Mouse (Mus musculus) G1E (cell line): ENCODE data around the gene Fbxo44.

Source experiments
- CTCF ChIP-seq: IDR thresholded peaks from 2 replicates; pipeline ENCODE4 v1.5.1; 2012; ENCODE audit warnings: low read depth, low read length, inconsistent platforms, mixed read lengths
- GATA1 ChIP-seq: IDR thresholded peaks from 2 replicates; pipeline ENCODE4 v1.6.1; 2012; ENCODE audit warnings: borderline replicate concordance, low read length, inconsistent platforms, mixed read lengths
- GATA2 ChIP-seq: IDR thresholded peaks from 2 replicates; pipeline ENCODE4 v1.6.1; 2012; ENCODE audit warnings: low read depth, low read length, inconsistent platforms, borderline replicate concordance
- TAL1 ChIP-seq: conservative IDR thresholded peaks from 2 replicates; pipeline ENCODE4 v1.6.1; 2012; ENCODE audit warnings: low read depth, low read length, inconsistent platforms, mixed read lengths

- TF ChIP-seq CTCF (no peak), GATA1 (no peak), TAL1 (no peak), GATA2 (no peak)
Observed at GRCm38 (mm10) chr4:148139767-148140097, 20.6 kb downstream of the Fbxo44 start.
